Mouse (Mus musculus): ENCODE data around the gene Adk.

Adk gene

DNA sequence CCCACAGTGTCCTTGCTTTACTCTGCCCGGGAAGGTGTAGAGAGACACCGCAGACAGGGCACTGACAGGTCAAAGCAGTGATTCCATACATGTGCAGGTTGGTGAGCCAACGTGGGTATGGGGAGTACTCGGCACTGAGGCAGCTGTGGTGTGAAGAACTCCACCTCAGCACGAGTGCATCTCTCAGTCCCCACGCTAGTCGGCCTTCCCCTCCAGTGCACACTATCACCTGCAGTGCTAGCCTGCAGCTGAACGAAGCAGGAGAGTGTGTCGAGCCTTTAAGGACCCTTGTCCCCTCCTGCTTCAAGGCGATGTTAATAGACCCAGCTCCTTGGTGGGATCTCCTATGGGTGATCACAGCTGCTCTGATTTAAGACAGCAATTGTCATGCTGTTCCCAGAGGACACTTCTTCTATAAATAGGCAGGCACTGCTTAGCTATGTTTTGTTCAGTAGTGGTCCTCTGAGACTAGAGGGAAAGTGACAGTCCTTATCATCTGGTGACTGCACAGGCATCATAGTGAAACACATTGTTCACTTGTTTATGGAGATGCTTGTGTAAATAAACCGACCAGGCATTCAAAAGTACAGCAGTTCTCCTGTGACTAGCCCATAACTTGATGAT lies 283.4 kb downstream of the Adk start:
- in situ Hi-C loops (cut with MboI, MseI), result no loop called here

GRCm38 (mm10) chr14:21337948-21338347 lies 285.6 kb downstream of the Adk start:
- in situ Hi-C loops (cut with MboI, MseI), result no loop called here

GRCm38 (mm10) chr14:21341195-21341594 lies 288.8 kb downstream of the Adk start:
- in situ Hi-C loops (cut with MboI, MseI), result no loop called here

DNA sequence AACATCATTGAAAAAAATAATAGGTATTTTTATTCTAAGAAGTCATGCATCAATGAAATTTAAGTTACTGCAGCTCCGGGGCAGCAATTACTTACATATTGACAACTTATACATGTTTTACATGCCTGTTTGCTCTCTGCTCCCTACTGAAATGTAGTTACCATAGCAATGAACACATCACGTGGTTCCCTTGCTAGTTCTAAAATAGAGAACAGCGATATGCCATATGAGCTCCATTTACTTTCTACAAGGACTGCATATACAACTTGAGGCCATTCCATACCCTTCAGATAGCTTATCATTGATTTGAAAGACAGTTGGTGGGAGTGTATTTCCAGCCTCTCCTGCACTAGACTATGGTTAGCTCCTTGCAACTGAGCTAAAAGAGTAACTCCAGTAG lies 290.6 kb downstream of the Adk start:
- in situ Hi-C loops (cut with MboI, MseI), result no loop called here

DNA sequence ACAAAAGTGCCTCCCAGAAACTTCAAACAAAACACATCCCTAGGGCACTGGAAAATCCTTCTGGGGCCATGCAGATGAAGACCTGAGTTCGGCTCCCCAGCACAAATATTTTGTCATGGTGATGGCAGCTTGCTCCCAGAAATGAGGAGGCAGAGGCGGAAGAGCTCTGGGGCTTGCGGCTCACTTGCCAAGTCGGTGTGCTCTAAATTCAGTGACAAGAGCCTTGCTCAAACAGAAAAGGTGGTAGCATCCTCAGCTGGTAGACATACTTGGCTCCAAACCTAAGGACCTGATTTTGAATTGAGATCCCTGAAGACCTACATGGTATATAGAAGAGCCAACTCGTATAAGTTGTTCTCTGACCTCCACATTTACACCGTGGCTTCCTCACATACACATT lies 292.5 kb downstream of the Adk start:
- in situ Hi-C loops (cut with MboI, MseI), result no loop called here

DNA sequence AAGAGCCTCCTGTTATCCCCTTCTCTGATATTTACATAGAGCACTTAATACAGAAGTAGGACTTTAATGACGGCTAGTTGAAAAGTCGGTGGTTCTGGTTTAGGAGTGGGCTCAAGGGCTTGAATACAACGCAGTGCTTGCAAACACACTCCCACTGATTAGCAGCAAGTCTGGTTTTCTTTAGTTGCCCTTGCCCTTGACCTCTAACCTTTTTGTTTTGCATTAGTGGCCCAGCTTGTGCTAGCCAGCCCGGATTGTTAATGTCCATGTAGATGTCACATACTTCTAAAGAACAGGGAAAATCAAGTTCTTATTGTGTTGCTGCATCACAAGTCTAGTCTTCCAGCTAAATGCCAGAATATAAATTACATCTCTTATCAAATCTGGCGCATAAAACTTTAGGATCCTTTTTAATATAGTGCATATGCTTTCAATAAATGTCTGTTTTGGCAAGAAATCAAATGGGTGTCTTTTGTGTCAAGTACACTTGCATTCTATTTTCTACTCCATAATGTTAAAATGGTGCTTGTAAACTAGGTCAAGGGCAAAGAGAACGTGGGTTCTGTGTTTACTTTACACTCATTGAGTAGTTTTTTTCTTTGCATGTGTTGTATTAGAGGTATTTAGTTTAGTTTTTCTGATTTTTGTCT lies 296.4 kb downstream of the Adk start:
- in situ Hi-C loops (cut with MboI, MseI), result no loop called here

GRCm38 (mm10) chr14:21351646-21352045 lies 299.3 kb downstream of the Adk start:
- in situ Hi-C loops (cut with MboI, MseI), result no loop called here

- in situ Hi-C loops (cut with MboI, MseI), result no loop called here
These were observed 303.9 kb downstream of the Adk start for GRCm38 (mm10) chr14:21356286-21356685.

DNA sequence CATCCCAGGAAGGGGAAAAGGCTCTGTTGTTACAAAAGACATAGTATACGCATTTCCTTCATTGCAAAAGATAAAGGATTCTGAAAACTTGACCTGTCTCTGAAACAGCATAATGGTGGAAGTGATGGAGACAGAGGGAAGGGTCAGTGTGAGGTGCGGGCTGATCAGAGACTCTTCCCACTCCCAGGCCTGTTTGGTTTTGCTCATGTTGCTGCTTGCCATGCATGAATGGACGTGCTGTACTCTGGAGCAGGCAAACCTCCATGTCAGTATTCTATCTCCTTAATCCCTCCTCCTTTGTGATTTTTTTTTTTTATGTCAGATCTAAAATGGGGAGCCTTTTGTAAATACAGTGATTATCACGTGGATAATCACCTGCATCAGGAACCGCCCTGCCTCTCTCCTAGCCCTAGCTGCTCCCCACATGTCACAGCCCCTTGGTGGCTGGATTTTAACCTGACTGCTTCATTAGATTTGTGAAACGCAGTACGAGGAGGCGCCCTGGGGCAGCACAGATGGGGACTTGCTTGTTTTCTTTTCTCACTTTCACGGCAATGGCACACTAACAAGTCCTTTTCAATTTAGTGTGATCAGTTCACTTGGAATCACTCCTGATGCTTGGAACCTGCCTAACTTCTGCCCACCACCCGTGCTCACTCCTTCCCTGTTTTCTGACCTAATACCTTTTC lies 307.0 kb downstream of the Adk start:
- in situ Hi-C loops (cut with MboI, MseI), result no loop called here

DNA sequence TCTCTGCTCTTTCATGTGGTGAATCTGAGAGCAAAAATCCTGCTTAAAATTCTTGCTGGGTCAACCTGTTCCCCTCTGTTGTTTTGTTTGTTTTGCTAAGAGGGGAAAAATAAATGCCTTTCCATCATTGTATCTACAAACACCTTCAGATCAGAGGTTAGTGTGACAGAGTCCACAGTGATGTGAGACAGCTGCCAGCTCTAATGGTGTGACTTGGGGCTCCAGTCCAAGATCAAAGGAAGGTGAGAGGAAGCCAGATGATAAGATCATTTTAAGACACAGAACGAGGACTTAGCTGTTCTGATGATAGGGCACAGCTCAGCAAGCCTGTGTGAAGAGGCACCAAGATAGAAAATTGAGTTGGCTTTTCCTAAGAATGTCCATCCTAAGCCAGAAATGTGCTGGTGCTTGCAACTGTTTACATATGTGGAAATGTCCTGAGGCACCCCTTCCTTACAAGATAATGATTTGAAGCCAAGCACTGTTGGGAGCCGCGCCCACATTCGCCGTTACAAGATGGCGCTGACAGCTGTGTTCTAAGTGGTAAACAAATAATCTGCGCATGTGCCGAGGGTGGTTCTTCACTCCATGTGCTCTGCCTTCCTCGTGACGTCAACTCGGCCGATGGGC lies 307.6 kb downstream of the Adk start:
- in situ Hi-C loops (cut with MboI, MseI), result no loop called here

- in situ Hi-C loops (cut with MboI, MseI), result no loop called here
These were observed 314.7 kb downstream of the Adk start for GRCm38 (mm10) chr14:21367095-21367494.

GRCm38 (mm10) chr14:21368622-21369021 lies 316.2 kb downstream of the Adk start:
- in situ Hi-C loops (cut with MboI, MseI), result no loop called here

DNA sequence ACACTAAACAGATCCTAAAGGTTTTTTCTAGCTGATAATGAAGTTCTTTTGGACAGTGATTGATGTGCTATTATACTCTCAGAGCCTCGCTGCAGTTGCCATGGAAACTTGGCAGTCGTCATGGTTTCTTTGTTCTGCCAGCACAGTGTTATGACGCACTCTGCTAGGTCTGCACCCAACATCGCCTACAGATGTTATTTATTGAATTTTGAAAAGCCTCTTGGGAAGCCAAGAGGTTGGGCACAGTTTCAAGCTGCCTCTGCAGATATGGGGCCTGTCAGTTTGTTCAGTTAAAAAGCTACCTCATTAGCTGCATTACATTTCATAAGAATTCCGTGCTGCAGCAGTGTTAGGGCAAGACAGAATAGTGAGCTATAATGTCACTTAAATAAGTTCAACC lies 316.8 kb downstream of the Adk start:
- in situ Hi-C loops (cut with MboI, MseI), result no loop called here

DNA sequence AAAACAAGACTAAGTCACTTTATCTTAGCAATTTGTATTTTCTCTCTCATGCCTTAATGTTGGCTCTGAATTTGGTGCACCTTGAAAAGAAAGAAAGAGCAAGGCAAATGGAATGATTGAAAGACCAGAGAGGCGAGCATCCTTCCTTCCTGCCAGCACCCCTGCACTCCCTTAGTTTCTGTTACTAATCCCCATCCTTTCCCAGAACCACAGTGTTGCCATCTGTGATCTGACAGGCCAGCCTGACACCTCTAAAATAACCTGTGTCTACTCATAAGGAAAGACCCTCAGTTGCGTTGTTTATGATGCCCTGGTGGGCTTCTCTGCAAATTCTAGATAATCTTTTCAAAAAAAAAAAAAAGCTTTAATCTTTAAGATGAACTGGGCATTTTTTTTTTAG lies 319.6 kb downstream of the Adk start:
- in situ Hi-C loops (cut with MboI, MseI), result no loop called here

DNA sequence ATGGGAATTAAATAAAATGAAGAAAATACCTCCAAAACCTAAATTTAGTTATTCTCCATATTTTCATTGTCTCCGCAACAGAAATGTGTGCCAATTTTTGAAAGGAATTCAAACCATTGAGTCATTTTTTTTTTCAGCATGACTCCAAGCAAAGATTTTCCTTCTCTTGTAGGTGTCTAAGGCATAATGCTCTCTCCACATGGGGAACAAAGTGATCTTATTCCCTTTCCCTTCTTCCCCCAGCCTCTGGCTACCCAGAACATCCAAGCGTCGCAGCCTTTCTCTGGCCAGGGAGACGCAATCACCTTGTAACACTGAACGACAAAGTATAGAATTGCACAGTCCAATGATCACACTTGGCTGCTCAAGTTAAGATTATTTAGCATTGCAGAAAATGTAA lies 320.3 kb downstream of the Adk start:
- in situ Hi-C loops (cut with MboI, MseI), result no loop called here

DNA sequence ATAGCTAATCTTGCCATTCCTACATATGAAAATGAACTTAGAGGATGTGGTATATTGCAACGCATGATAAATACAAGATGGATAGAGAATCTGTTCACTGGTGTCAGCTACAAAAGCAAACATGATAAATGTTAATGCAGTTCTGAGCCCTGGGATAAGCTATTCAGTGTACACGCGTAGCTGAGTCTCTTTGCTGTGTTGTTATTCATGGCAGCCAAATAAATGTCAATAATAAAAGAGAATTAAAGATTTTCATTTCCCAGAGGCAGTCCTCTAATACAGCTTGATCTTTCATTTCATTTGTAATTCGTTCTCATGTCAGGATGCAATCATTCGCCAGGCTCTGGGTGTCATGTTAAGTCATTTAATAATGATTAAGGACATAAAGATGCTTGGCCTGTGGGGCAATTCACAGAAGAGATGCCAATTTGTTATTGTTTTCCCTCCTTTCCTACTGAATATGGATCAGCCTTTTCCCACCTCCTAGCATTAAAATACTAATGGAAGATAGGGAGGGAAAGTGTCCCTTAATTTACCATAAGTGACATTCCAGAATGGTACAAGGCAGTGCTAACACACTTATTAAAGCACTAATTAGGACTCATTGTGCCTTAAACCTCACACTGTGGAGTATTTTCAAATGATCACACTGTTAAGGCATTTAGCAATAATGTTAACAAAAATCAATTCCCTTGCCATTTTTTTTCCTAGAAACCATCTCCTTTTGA lies 331.5 kb downstream of the Adk start:
- in situ Hi-C loops (cut with MboI, MseI), result no loop called here

DNA sequence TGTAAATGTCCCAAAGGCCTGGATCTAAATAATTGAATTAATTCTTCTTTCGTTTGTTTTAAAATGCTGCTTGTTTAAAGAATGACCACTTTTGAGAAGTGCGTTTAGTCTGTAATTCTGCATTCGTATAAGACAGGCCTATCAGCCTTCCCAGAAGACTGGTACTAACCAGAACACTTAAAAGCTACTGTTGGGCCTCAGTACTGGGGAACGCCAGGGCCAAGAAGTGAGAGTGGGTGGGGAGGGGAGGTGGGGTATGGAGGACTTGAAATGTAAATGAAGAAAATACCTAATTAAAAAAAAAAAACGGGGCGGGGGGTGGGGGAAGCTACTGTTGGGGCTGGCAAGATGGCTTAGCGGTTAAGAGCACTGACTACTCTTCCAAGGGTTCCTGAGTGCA lies 347.1 kb downstream of the Adk start:
- in situ Hi-C loops (cut with MboI, MseI), result no loop called here

GRCm38 (mm10) chr14:21402157-21402601 lies 349.8 kb downstream of the Adk start:
- in situ Hi-C loops (cut with MboI, MseI), result loop anchor here (25.0 kb wide), 1 partner anchor 685 kb away; no protein-coding TSS in a partner anchor

GRCm38 (mm10) chr14:21402621-21403405 lies 350.4 kb downstream of the Adk start:
- in situ Hi-C loops (cut with MboI, MseI), result loop anchor here (25.0 kb wide), 1 partner anchor 684 kb away; no protein-coding TSS in a partner anchor

DNA sequence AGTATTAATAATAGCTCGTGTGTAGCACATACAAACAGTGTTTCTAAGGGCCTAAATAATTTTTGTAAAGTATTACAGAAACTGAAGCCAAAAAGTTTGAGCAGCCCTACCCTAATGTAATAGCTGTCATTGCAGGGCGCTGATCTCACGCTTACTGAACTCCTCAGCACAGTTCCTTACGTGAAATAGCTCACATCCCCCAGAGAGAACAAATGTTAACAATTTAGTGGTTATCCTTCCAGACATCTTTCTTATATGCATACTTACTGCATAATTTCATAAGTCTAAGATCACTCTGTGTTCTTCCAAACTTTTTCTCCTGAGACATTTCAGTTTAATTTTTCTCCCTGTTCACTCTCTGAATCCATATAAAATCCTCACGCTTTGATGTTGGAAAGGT lies 354.6 kb downstream of the Adk start:
- in situ Hi-C loops (cut with MboI, MseI), result loop anchor here (25.0 kb wide), 1 partner anchor 680 kb away; no protein-coding TSS in a partner anchor

DNA sequence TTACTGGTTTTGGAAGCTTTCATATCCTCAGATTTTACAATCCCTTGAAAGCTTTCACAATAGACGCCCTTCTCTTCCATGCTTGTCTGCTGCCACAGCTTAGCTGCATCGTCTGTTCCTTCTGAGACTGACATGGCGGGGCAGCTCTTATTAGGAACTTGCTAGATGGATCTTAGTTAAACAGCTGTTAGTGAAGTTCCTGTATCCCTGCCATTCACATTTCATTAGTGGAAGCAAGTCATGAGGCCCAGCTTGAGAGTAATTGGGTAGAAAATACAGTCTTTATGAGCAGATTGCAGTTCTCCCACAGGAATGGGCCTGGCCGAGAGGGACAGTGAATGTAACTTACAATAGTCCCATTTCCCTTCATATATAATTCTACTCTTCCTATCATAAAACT lies 356.5 kb downstream of the Adk start:
- in situ Hi-C loops (cut with MboI, MseI), result loop anchor here (25.0 kb wide), 1 partner anchor 678 kb away; no protein-coding TSS in a partner anchor

All from T-helper 2 cell (primary cell).